Mouse (Mus musculus) testis, adult 2 months (tissue): ENCODE measurements around the gene Selenok. TPM values are rescaled to one million over a fixed set of nuclear protein-coding genes. Genes with fewer than 3 reads are reported as not detected.

Source experiments
- H3K27ac ChIP-seq: fragments of 200-500 bp; 2 replicates; pipeline ENCODE4 v1.5.1; 2012; ENCODE audit warnings: low read depth, low read length; ENCODE audit not compliant: control insufficient read depth, insufficient read depth
- H3K27me3 ChIP-seq: fragments of 200-500 bp; 2 replicates; pipeline ENCODE4 v1.6.1; 2012; ENCODE audit warnings: mild to moderate bottlenecking, low read length, moderate library complexity; ENCODE audit not compliant: control insufficient read depth, insufficient read depth
- H3K36me3 ChIP-seq: fragments of 200-500 bp; 2 replicates; pipeline ENCODE4 v1.6.1; 2012; ENCODE audit warnings: mild to moderate bottlenecking, low read length; ENCODE audit not compliant: control insufficient read depth, insufficient read depth
- H3K4me1 ChIP-seq: fragments of 200-500 bp; 2 replicates; pipeline ENCODE4 v1.6.1; 2012; ENCODE audit warnings: low read length; ENCODE audit not compliant: control insufficient read depth, insufficient read depth
- H3K4me3 ChIP-seq: fragments of 200-500 bp; 2 replicates; pipeline ENCODE4 v1.5.1; 2012; ENCODE audit warnings: low read depth, mild to moderate bottlenecking, low read length, moderate library complexity, mixed read lengths; ENCODE audit not compliant: control insufficient read depth
- CTCF ChIP-seq: fragments of 200-500 bp; IDR thresholded peaks from 2 replicates; pipeline ENCODE4 v1.5.1; 2012; ENCODE audit warnings: low read depth, mild to moderate bottlenecking, inconsistent platforms, low read length, moderate library complexity; ENCODE audit not compliant: control insufficient read depth, insufficient read depth, insufficient replicate concordance
- POLR2A ChIP-seq: fragments of 200-500 bp; IDR thresholded peaks from 2 replicates; pipeline ENCODE4 v1.6.1; 2012; ENCODE audit warnings: low read depth, mild to moderate bottlenecking, inconsistent platforms, low read length, moderate library complexity; ENCODE audit not compliant: control insufficient read depth
- polyA plus RNA-seq: library from polyadenylated mRNA; depleted of rRNA; stranded (reverse); fragments of >200 nt; gene quantifications from 2 replicates; pipeline ENCODE4 v1.2.3, GENCODE M21; 2012

The Selenok gene
- polyA plus RNA-seq, 1 experiment, result 94.4 TPM

DNA sequence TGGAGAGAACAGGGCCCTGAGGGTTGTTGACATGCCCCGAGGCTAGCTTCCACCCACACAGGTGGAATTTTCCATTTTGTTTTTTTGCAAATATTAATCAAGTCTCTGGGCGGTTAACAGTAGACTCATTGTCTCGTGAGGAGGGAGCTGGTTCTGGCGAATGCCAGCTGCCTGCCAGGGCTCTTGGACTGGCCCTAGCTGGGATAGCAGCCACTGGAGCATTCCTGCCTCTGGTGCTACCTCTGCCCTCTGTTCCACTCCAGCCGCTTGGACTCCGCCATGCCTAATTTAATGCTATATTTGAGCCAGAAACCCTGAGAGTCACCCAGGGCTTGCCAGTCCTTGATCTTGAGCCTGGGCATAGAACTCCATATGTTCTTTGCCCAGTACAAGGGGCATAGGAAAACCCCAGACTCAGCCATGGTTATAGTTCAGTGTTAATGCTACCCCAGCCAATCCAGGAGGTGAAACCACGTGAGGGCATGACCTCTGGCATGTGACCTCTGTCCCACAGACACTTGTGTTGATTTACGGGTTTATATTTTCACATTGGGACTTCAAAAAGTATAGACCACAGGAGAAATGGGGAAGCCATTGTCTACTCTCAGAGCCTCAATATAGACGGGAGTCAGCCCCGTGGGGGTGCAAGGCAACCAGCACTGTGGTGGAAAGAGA is 43.9 kb downstream of the Selenok start:
- Histone ChIP-seq H3K4me3 (no peak overlapping the region), H3K27me3 (no peaks in the 10 kb centered on the region), H3K36me3 (no peaks in the 10 kb centered on the region), H3K4me1 (peaks cover 15% of the 10 kb centered on the region), H3K27ac (no peak overlapping the region)
- TF ChIP-seq POLR2A (no peak), CTCF (no peak)

DNA sequence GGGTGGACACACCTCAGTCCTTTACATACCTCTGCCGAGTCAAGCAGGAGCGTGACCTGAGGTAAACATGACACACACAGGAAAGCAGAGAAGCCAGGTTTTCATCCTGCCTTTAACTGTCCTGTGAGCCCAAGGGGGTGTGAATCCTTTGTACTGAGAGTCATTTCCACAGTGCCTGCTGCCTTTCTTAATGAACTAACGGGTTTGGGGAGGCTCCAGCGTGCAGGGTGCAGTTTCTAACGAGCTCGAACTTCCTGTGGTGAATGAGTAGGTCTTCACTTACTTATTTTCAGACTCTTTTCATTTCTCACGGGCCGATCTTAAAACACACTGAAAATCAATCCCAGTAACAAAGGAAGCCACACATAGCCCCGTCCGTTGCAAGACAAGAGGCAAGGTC is 46.4 kb downstream of the Selenok start:
- Histone ChIP-seq H3K4me3 (no peak overlapping the region), H3K4me1 (peaks cover 4% of the 10 kb centered on the region), H3K27ac (no peak overlapping the region), H3K27me3 (no peaks in the 10 kb centered on the region), H3K36me3 (no peaks in the 10 kb centered on the region)
- TF ChIP-seq POLR2A (no peak), CTCF (no peak)

DNA sequence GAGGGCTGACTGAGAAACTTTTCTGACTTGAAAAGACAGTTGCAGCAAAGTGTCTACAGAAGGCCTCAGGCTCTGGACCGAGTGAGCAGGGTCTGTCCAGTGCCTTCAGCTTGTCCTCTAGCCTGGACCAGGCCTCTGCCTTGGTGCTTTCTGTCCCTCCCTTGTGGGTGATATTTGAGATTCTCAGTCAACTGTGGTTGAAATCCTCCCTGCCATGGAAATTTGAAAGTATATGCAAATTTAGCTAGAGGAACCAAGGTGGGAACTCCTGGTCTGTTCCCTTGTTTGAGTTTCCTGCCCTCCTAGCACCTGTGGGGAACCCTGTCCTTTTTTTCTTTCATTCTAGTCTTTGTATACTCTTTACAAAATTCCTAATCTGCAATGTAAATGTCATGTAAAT is 46.9 kb downstream of the Selenok start:
- no peaks in the 10 kb centered on the region for H3K36me3 ChIP-seq
- H3K27me3 ChIP-seq, result no peaks in the 10 kb centered on the region
- no peak overlapping the region for H3K4me3 ChIP-seq
- TF ChIP-seq CTCF (no peak), POLR2A (no peak)
- peaks cover under 1% of the 10 kb centered on the region; the same call in 1 of the 2 replicates for H3K4me1 ChIP-seq
- no peak overlapping the region for H3K27ac ChIP-seq

DNA sequence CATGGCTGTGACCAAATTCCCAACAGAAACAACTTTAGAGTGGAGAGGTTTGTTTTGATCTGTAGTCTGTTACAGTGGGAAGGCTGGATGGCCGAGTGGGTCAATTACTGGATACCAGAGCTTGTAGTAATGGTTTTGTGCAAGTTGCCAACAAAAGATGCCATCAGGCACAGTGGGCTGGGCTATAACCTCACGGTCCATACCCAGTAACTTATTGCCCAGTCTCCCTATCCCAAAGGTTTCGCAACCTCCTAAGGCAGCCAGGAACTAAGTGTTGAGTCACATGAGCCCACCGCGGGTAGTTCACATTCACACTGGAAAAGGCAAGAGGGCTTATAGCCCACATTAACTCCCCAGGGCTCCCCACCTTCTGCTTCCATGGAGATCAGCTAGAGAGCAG is 48.6 kb downstream of the Selenok start:
- H3K27me3 ChIP-seq, result no peaks in the 10 kb centered on the region
- no peak overlapping the region for H3K4me3 ChIP-seq
- TF ChIP-seq CTCF (no peak), POLR2A (no peak)
- no peaks in the 10 kb centered on the region for H3K36me3 ChIP-seq
- H3K4me1 ChIP-seq, result peaks cover 2% of the 10 kb centered on the region
- no peak overlapping the region for H3K27ac ChIP-seq

DNA sequence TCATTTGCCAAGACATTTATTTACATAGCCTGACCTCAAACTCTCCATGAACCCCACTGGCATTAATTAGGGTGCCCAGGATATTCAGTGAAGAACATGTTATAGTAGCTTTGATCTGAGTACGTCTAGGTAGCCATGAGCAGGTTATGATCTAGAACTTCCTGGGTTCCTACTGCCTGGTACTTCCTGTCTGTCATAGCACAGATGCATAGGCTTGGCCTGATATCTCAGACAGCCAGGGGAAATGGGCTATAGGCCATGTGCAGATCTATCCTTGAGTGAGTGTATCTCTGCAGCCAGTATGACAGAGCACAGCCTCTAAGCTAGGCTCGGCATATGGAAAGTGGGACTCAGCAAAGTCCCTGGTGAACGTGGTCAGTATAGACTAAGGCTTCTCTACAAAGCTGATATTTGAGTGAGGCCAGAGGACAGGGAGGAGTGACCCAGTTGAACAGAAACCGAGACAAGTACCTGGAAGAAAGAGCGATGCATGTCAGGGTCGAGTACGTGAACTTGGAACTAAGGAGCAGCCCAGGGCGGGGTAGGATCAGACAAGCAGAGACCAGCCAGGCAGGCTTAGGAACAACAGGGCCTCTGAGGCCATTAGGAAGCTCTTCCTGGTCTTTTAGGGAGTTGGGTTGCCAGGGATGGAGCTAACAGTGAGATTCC is 49.8 kb downstream of the Selenok start:
- no peaks in the 10 kb centered on the region for H3K36me3 ChIP-seq

DNA sequence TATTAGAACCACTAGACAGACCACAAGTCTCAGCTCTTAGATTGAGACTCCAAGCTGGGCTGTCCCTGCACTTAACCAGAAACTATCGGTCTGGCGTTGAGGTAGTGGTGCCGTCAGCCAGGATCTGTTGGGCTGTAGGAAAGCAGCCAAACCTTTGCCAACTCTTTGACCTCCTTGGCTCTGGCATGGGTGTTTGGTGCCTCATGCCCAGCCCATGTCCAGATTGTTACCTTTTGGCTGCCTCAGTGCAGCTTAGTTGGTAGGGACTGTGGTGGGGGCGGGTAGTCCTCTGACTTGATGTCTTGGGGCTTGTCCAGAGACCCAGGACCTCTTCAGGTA is 50.3 kb downstream of the Selenok start:
- TF ChIP-seq POLR2A, result no peak
- TF ChIP-seq CTCF, result no peak
- Histone ChIP-seq H3K27me3 (no peaks in the 10 kb centered on the region), H3K36me3 (no peaks in the 10 kb centered on the region), H3K27ac (no peak overlapping the region), H3K4me1 (peaks cover 2% of the 10 kb centered on the region; the same call in 1 of the 2 replicates), H3K4me3 (no peak overlapping the region)

More for the DNA sequence above, 49.8 kb downstream of the Selenok start:
- Histone ChIP-seq H3K27me3 (no peaks in the 10 kb centered on the region), H3K27ac (peak overlapping the region; percentile 9; the same call in 1 of the 2 replicates), H3K4me3 (no peak overlapping the region), H3K4me1 (peaks cover 2% of the 10 kb centered on the region; the same call in 1 of the 2 replicates)
- TF ChIP-seq POLR2A, result no peak
- TF ChIP-seq CTCF, result no peak

DNA sequence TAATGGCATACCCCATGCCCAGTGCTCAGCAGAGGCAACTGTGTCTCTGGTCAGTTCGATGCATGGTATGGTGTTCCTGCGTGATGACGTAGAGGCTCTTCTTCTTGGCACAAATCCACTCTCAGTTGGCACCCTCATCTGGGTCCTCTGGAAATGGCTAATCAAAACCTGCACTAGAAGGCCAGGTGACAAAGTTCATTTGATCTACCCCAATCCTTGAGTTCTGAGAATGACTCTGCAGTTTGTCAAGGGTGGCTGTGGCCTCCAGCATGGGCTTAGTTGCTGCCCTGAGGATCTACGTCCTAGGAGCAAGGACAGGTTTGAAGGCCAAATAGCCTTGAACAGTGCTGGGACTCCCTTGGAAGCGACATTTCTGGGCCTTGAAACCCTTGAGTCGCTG is 50.7 kb downstream of the Selenok start:
- H3K36me3 ChIP-seq, result no peaks in the 10 kb centered on the region
- TF ChIP-seq CTCF (no peak), POLR2A (no peak)
- no peak overlapping the region for H3K4me3 ChIP-seq
- H3K27me3 ChIP-seq, result no peaks in the 10 kb centered on the region
- H3K4me1 ChIP-seq, result peaks cover 2% of the 10 kb centered on the region; the same call in 1 of the 2 replicates
- H3K27ac ChIP-seq, result no peak overlapping the region
